Comparison of ENCODE assay signal across 20 mouse cellular contexts in the genomic region with DNA sequence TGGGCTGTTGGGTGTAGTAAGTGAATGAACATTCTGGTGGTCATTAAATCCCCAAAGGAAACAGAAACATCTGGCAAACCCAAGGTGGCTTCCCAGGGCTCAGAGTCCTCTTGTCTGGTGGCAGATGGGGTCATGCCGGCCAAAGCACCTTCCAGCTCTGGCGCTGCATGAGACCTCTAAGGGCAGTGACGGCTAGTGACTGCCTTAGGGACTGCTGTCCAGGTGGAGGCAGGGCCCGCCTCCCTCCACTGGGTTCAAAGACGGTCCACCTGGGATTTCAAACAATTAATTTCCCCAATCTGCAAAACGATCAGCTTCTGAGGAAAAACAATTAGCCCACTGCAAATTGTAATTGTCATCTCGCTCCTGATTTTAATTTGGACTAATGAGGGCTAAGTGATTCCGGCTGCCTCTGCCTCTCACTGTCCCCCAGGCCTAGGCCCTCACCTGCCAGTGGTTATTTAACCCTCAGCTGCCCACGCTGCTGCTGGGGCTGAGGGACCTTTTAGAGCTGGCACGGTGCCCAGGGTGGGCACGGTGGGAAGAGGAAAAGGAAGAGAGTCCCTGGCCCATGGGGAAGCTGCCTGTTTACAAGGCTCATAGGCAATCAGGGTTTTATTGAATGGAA. TPM values are rescaled to one million over a fixed set of nuclear protein-coding genes. Genes with fewer than 3 reads are reported as not detected.
A peak's percentile ranks its signal among the peaks of the same experiment; 100 is the strongest.
DNase-seq lines count a peak whose midpoint lies in the region; ATAC-seq lines count a peak whose summit lies in the region.
"Had no signal": no experiment of that assay in that cellular context is flagged by ENCODE, and none has a peak within 500 bp of the region (broad histone marks: within the 10 kb centered on the region; RNA-seq: fewer than 3 reads in every experiment).

No protein-coding gene starts in this region.

- H3K4me2 ChIP-seq in hindbrain, embryonic 13.5 days, result 0 out of 2 replicates have a peak overlapping the region, but pooled peaks have one; percentile 17
- H3K4me2 ChIP-seq in hindbrain, embryonic 11.5 days (replicated peaks; ENCODE audit: low read depth, low read length), result no peak overlapping the region
- no peak overlapping the region for H3K4me2 ChIP-seq in neural tube, embryonic 12.5 days (replicated peaks)
- no peak overlapping the region for H3K4me2 ChIP-seq in neural tube, embryonic 13.5 days
- H3K4me2 ChIP-seq: embryonic facial prominence, embryonic 15.5 days; heart, embryonic 12.5 days; liver, embryonic 13.5 days; lung, embryonic 14.5 days had no signal

- no peak overlapping the region for H3K4me3 ChIP-seq in hindbrain, embryonic 13.5 days
- H3K4me3 ChIP-seq in hindbrain, embryonic 11.5 days (ENCODE audit: low read depth, low read length), result no peak overlapping the region
- H3K4me3 ChIP-seq in neural tube, embryonic 12.5 days, result no peak overlapping the region
- no peak overlapping the region for H3K4me3 ChIP-seq in neural tube, embryonic 13.5 days
- H3K4me3 ChIP-seq: embryonic facial prominence, embryonic 15.5 days; heart, embryonic 12.5 days; liver, embryonic 13.5 days; myocyte had no signal

- no peak overlapping the region for H3K9ac ChIP-seq in hindbrain, embryonic 13.5 days
- H3K9ac ChIP-seq in hindbrain, embryonic 11.5 days (ENCODE audit: low read depth, low read length), result no peak overlapping the region
- H3K9ac ChIP-seq in neural tube, embryonic 12.5 days, result no peak overlapping the region
- no peak overlapping the region for H3K9ac ChIP-seq in neural tube, embryonic 13.5 days
- H3K9ac ChIP-seq: embryonic facial prominence, embryonic 15.5 days; heart, embryonic 12.5 days; liver, embryonic 13.5 days; lung, embryonic 14.5 days had no signal

- H3K36me3 ChIP-seq in hindbrain, embryonic 13.5 days, result no peaks in the 10 kb centered on the region
- H3K36me3 ChIP-seq in hindbrain, embryonic 11.5 days (ENCODE audit: control insufficient read depth, insufficient read depth, low read length), result no peaks in the 10 kb centered on the region
- H3K36me3 ChIP-seq in neural tube, embryonic 12.5 days, result no peaks in the 10 kb centered on the region
- no peaks in the 10 kb centered on the region for H3K36me3 ChIP-seq in neural tube, embryonic 13.5 days
- H3K36me3 ChIP-seq: embryonic facial prominence, embryonic 15.5 days; heart, embryonic 12.5 days; liver, embryonic 13.5 days had no signal

- H3K27ac ChIP-seq in hindbrain, embryonic 13.5 days, result peak overlapping the region; percentile 81
- no peak overlapping the region for H3K27ac ChIP-seq in hindbrain, embryonic 11.5 days (ENCODE audit: low read depth, low read length)
- no peak overlapping the region for H3K27ac ChIP-seq in neural tube, embryonic 12.5 days
- peak overlapping the region; percentile 69 for H3K27ac ChIP-seq in neural tube, embryonic 13.5 days (replicated peaks)
- H3K27ac ChIP-seq: embryonic facial prominence, embryonic 15.5 days; liver, embryonic 13.5 days had no signal

- 34% methylated on average over 11 of the region's 11 CpGs for WGBS in hindbrain, embryonic 13.5 days
- 71% methylated on average over 11 of the region's 11 CpGs for WGBS in hindbrain, embryonic 11.5 days
- 53% methylated on average over 11 of the region's 11 CpGs for WGBS in neural tube, embryonic 12.5 days
- 32% methylated on average over 11 of the region's 11 CpGs for WGBS in neural tube, embryonic 13.5 days

- peaks cover 35% of the 10 kb centered on the region for H3K4me1 ChIP-seq in hindbrain, embryonic 13.5 days (replicated peaks)
- no peaks in the 10 kb centered on the region for H3K4me1 ChIP-seq in hindbrain, embryonic 11.5 days (replicated peaks; ENCODE audit: control insufficient read depth, insufficient read depth, low read length)
- peaks cover 10% of the 10 kb centered on the region for H3K4me1 ChIP-seq in neural tube, embryonic 12.5 days
- H3K4me1 ChIP-seq in neural tube, embryonic 13.5 days (replicated peaks), result peaks cover 30% of the 10 kb centered on the region
- H3K4me1 ChIP-seq: liver, embryonic 13.5 days had no signal

- H3K9me3 ChIP-seq in hindbrain, embryonic 13.5 days, result no peaks in the 10 kb centered on the region
- no peaks in the 10 kb centered on the region for H3K9me3 ChIP-seq in hindbrain, embryonic 11.5 days (ENCODE audit: control insufficient read depth, low read length)
- no peaks in the 10 kb centered on the region for H3K9me3 ChIP-seq in neural tube, embryonic 12.5 days
- no peaks in the 10 kb centered on the region for H3K9me3 ChIP-seq in neural tube, embryonic 13.5 days
- H3K9me3 ChIP-seq: embryonic facial prominence, embryonic 15.5 days; liver, embryonic 13.5 days had no signal

- ATAC-seq in hindbrain, embryonic 13.5 days (ENCODE audit: low FRiP score), result peak; percentile 50; the same call in 1 of the 2 replicates
- no peak for ATAC-seq in hindbrain, embryonic 11.5 days (ENCODE audit: low FRiP score)
- ATAC-seq in neural tube, embryonic 12.5 days (ENCODE audit: low FRiP score, low read depth), result peak; percentile 44; the same call in 1 of the 2 replicates
- ATAC-seq in neural tube, embryonic 13.5 days (ENCODE audit: low read depth), result peak; percentile 76

- DNase-seq in hindbrain, embryonic 11.5 days (ENCODE audit: low spot score), result no peak
- no peak for DNase-seq in neural tube, embryonic 10.5 days (ENCODE audit: extremely low spot score, low spot score)
- no peak for DNase-seq in thymus, postnatal 0 days (ENCODE audit: low spot score)
- no peak for DNase-seq in left cerebral cortex, adult 9 months (ENCODE audit: low spot score in 2 of 2)
- DNase-seq: cerebellum, adult 9-10 months; gastrocnemius, postnatal 10 days; heart, adult 11 months; kidney, adult 8-10 months; kidney, postnatal 14 days; left cerebral cortex, postnatal 4 days; liver, embryonic 13.5 days; lung, embryonic 14.5 days; lung, postnatal 36 days; thymus, postnatal 14 days had no signal

- H3K27me3 ChIP-seq in hindbrain, embryonic 13.5 days, result no peaks in the 10 kb centered on the region
- H3K27me3 ChIP-seq in hindbrain, embryonic 11.5 days (ENCODE audit: control insufficient read depth, insufficient read depth, low read length), result no peaks in the 10 kb centered on the region
- H3K27me3 ChIP-seq in neural tube, embryonic 12.5 days (replicated peaks), result no peaks in the 10 kb centered on the region
- no peaks in the 10 kb centered on the region for H3K27me3 ChIP-seq in neural tube, embryonic 13.5 days
- H3K27me3 ChIP-seq: heart, embryonic 12.5 days; liver, embryonic 13.5 days had no signal

RNA-seq across cellular contexts. Expression of gene Lrrn2, which starts 30.5 kb away (rescaled TPM):
- polyA plus RNA-seq in hindbrain, embryonic 13.5 days (2015; fragmentation: Nextera tagmentation; extraction: Ambion mirVana), result 27.2 and 28.5 TPM in 2 replicates
- polyA plus RNA-seq in hindbrain, embryonic 11.5 days (2014; fragmentation: Nextera tagmentation; extraction: Ambion mirVana), result 6.2 and 7.2 TPM in 2 replicates
- polyA plus RNA-seq in neural tube, embryonic 12.5 days (2016; fragmentation: Nextera tagmentation; extraction: Ambion mirVana), result 18.3 and 19.7 TPM in 2 replicates
- 26.0 and 26.8 TPM in 2 replicates for polyA plus RNA-seq in neural tube, embryonic 13.5 days (2015; fragmentation: Nextera tagmentation; extraction: Ambion mirVana)
- polyA plus RNA-seq in thymus, postnatal 0 days (2015; fragmentation: Nextera tagmentation; extraction: Ambion mirVana), result 0.15 and 0.16 TPM in 2 replicates

Comparison
In these comparisons a context has a peak if more than half of its experiments do, and no peak if none do; other contexts are left out.
1. H3K27ac ChIP-seq: peak in hindbrain, embryonic 13.5 days (single experiment) and neural tube, embryonic 13.5 days (single experiment); none in hindbrain, embryonic 11.5 days (single experiment) and neural tube, embryonic 12.5 days (single experiment).